In genomic region chr13:17960613-17961012, GRCm38 (mm10) we compare ENCODE assay signal across 12 mouse cellular contexts.
"Had no signal": no experiment of that assay in that cellular context is flagged by ENCODE, and none has a peak within 500 bp of the region (broad histone marks: within the 10 kb centered on the region; RNA-seq: fewer than 3 reads in every experiment).

No protein-coding gene starts in this region.

- ATAC-seq: liver, postnatal 0 days; midbrain, embryonic 13.5 days; midbrain, embryonic 16.5 days had no signal

- DNase-seq: kidney, adult 9 months; kidney, postnatal 14 days; kidney, postnatal 4 days; left cerebral cortex, postnatal 4 days; liver, postnatal 0 days; lung, postnatal 10 days; lung, postnatal 4 days; thymus, adult 2 months; thymus, postnatal 14 days; thymus, postnatal 4 days had no signal
